Mouse (Mus musculus): Measurements from ENCODE around the gene Itih3.

The Itih3 gene

DNA sequence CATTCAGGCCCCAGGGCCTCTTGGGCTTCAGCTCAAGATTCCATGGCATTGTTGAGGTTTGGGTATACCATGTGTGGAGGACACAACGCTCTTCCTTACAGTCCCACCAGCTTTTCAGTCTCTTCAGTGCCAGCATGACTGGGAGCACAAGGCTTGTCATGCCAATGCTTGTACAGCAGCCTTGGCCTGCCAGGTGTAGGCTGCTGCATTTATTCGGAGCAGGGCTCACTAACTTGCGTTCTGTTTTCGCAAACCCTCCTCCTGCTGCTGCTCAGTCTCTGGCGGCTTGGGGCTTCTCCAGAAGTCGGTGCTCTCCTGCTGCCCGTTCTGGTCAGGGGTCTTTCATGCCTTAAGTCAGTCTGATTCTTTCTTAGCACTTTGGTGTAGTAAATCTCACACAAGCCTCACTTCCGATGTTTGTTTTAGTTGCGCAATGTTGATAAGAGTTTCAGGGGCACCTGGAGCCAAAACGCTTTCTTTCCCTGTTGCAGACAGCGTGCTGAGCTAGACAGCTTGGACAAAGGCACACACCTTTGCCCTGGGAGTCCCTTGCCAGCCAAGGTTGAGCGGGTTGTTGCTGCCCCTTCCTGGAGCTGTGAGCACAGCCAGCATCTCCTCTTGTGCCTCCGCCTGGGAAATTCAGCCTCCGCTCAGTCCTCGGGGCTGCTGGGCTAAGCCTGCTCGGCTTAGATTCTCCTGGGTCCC lies 62.0 kb downstream of the Itih3 start:
- DNase-seq (ENCODE audit: low read depth, low spot score), result no peak
